Mouse (Mus musculus): ENCODE results near the gene 4930595D18Rik.

GRCm38 (mm10) chr12:111114593-111114992 is 69.7 kb downstream of the 4930595D18Rik start:
- TF ChIP-seq GATA1 (IDR thresholded peaks at IDR 0.05; ENCODE audit: borderline replicate concordance, low read length) (no peak), CTCF (IDR thresholded peaks at IDR 0.05; ENCODE audit: low read depth, low read length) (no peak)
